Mouse (Mus musculus) embryo, embryonic 10 days (tissue): ENCODE data around the gene Cav3.

Source experiments
- DNase-seq: peaks from one replicate; pipeline ENCODE4 v3.0.0-alpha.2; 2015; ENCODE audit warnings: low spot score

Cav3 gene

DNA sequence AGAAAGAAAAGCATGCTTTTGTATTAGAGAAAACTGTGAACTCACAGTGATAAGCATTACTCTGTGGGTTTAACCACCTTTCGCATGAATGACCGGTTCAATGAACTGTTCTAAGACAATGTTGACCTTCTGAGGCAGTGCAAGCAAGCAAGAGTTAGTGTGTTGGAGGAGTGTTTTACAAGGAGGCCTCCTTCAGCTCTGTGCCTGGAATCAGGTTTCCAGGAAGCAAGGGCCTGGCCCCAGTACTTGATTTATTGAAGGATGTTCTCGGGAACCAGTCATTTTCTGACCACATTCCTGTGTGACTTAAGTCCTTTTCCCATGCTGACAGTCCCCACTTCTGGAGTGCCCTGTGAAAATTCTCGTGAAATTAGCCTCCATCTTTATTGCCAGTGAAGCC lies 35.9 kb downstream of the Cav3 start:
- peak; percentile 41 for DNase-seq

DNA sequence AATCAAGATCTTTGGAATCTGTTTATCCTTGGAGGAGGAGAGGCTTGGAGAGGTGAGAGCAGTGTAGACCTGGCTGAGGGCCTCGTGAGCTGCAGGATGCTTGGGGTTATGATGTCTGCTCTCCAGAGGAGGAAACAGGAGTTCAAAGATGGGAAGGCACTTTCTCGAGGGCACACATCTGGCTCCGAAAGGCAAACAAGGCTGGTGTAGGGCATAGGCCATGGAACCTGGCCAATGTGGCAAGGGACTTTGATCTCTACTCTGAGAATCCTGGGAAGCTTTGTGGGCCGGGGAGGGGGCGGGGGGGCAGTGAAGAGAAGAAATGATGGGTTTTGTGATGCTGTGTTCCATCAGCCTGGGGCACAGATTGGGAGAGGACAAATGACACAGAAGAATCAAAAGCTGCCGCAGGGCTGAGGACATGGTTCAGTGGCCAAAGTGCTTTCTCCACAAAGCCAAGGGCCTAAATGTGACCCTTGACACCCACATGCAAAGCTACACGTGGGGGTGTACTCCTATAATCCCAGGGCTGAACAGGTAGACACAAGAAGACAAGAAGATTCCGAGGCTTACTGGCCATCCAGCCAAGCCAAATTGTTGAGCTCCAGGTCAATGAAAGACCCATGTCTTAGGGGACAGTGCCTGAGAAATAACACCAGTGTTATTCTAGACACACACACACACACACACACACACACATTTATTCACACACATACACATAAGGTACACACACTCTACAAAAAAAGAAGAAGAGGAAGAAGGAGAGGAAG lies 37.2 kb downstream of the Cav3 start:
- DNase-seq: no peak

DNA sequence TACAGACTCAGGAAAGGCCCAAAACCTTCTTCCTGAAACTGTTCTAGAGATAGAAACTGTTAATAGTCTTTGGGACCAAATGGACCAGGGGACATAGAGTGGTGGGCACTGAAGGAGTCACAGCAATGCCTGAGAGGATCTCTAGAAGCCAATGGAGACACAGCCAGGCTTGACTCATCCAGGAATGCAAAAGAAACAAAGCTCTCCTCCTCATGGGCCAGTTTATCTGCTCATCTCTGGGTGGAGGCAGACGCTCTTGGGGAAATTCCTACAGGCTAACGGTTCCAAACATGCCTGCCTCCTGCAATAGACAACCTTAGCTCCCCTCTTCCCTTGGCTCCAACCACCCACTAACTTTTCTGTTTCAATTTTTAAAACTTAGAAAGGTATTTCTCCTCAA lies 38.2 kb downstream of the Cav3 start:
- no peak for DNase-seq

DNA sequence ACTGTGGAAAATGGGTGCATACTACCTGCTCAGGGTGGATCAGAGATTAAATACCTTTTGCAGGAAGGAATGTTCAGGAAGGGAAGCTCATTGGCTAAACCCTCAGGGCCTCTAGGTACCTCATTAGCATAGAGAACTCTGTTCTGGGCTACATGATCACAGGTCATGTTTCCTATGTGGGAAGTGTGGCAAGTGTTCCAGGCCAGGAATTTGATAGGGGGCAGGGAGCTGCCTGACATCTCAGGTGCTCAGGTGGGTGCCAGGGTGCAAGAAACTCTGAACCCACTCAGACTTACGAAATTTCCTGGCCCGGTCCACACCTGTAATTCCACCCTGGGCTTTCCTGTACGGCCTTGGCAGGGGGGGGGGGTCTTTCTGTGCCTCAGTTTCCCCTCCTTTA lies 39.4 kb downstream of the Cav3 start:
- DNase-seq: no peak

DNA sequence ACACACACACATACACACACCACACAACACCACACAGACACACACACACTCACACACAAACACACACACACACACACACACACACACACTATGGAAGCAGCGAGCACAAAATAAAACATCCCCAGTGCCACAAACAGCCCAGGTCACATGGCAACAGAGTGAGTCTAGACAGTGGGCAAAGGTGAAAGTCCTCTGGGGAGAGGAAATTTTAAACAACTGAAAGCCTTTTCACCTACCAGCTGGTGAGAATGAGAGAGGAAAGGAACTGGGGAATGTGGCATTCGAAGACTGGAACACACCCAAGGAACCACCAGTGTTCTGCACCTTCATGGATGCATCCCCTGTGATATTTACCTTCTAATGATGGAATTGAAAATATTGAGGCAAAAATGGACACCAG lies 40.2 kb downstream of the Cav3 start:
- DNase-seq: no peak

DNA sequence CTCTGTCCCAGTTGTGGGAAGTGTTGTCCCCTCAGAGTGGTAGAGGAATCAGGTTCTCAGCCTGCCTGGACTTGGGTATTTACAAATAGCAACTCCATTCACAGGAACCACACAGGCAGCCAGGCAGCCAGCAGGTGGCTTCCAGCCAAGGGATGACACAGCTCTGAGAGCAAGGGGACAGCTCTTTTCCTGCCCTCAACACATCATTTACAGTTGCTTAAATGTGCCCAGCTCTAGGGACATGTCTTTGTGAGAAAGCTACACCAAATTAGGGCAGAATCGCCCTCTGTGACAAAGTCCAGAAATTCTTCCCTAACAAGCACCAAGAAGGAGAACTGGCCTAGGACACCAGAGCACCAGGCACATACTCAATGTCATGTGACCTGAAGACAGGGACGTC lies 41.9 kb downstream of the Cav3 start:
- DNase-seq: no peak

DNA sequence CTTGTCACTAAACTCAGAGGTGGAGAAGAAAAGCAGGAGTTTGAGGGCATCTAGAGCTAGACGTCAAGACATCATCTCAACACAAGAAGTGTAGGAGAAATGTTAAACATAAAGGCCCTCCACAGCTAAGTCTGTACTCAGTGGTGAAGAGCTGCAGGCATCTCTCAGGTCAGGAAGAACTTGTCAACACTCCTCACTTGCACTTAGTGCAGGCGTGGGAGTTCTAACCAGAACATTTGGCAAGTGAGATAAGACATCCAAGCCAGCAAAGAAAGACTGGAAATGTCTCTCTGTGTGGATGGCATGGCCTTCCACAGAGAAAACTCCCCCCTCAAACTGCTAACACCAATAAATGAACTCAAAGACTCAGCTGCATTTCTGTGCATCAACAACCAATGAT lies 48.3 kb downstream of the Cav3 start:
- DNase-seq: no peak

DNA sequence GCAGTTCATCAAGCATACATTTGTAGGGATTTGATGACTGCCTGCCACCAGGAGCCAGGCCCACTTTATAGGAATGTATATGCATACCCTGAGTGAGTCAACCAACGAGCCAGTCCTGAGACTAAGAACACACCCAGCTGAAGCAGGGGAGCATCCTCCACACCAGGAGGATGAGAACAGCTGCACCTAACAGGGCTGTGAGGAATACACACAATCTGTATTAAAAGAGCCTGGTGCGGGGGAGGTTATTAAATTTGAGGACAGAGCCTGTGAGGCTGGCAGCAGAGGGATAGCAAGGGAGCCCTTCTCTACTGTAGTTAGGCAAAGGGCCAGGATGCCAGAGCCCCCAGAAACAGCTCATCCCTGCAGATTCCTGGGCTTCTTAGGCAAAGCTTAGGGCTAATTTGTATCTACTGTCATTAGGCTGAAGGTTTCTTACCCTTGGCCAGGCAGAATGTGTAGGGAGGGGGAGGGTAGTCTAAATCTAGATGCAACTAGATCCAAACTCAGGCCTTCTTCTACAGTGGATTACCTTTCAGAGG lies 50.4 kb downstream of the Cav3 start:
- no peak for DNase-seq

DNA sequence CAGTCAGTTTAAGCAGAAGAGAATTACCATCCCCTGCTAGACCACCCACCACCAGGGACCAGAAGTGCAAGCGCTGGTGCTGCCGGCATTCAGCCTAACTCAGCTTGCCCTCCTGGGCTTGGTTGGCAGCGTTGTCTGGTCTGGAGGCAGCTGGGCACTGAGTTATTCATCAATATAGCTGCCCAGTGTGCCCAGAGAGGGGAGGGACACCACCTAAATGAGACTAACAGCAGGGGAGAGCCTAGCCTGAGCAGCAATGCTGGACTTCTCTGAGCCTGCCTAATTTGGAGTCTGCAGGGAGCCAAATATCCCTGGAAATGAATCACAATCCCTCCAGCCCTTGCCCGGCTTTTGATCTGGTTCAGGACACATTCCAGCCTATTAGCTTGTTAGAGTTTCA lies 51.0 kb downstream of the Cav3 start:
- DNase-seq: no peak

DNA sequence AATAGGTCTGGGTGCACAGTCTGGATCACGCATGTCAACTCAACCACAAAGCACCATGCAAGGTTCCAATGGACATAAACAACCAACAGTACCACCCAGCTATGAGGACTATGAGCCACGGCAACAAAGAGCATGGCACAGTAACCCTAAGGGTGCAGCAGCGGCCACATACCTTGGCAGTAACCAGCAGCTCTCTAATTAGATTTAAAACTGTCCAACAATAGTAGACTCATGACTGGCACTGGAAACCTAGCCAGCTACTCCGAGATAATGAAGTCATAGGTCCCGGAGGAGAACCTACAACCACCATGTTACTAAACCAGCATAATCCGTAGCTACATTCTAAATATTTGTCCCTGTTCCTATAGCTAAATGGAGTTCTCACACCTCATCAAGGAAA lies 55.3 kb downstream of the Cav3 start:
- DNase-seq: no peak

DNA sequence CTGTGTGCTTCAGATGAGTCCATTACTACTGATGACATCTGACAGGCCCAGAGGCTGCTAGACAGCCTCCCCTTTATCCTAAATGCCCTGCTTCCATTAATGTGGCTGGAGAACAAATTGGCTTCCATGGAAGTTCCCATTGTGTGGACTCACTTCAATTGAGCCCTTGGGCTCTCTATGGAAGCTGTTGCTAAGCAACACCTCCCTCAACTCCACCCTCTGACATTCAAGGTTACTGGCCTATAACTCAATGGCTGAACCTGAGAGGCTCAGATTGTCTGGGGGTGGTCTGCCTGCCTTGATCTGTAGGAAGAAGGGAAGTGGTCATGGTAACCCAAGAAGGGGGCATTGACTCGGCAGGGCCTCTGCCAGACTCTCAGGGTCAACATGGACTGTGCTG lies 57.2 kb downstream of the Cav3 start:
- DNase-seq: peak; percentile 83

DNA sequence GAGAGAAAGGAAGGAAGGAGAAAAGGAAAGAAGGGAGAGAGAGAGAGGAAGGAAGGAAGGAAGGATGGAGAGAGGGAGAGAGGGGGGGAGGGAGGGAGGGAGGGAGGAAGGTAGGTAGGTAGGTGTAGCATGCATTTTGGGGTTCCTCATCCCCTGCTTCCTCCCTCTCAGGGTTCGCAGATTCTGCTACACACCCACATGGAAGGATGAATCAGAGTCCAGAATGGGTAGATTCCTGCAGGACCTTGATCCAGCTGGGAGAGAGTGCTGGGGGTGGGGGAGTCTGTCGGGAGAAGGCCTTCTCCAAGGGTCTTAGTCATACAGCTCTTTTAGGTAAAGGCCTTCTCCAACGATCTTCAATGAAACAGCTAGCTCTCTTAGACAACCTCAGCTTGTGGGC lies 58.3 kb downstream of the Cav3 start:
- DNase-seq: no peak

DNA sequence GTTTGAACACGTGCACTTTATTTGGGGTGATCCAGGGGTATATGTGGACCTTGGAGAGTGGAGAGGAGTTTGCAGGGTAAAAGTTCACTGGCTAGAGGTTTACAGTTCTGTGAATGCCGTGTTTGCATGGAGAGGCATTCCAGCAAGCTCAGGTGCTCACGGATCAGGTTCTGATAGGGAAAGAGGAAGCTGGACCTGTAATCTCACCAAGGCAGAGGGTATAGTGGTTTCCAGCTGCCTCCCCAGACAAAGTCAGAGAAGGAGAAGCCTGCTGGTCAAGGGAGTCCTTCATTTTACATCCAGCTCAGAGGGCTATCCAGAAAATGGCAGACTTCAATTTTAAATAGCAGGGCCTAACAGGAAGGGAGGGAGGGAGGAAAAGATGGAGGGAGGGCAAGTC lies 58.7 kb downstream of the Cav3 start:
- DNase-seq: no peak
